Mouse (Mus musculus) kidney, adult 11 months (tissue): ENCODE results near the gene Pou2f1.

Experiments used
- DNase-seq: peaks from one replicate; pipeline ENCODE4 v3.0.0; 2022

Gene Pou2f1

GRCm38 (mm10) chr1:165866630-165867280 is 135.7 kb downstream of the Pou2f1 start:
- DNase-seq: no peak

DNA sequence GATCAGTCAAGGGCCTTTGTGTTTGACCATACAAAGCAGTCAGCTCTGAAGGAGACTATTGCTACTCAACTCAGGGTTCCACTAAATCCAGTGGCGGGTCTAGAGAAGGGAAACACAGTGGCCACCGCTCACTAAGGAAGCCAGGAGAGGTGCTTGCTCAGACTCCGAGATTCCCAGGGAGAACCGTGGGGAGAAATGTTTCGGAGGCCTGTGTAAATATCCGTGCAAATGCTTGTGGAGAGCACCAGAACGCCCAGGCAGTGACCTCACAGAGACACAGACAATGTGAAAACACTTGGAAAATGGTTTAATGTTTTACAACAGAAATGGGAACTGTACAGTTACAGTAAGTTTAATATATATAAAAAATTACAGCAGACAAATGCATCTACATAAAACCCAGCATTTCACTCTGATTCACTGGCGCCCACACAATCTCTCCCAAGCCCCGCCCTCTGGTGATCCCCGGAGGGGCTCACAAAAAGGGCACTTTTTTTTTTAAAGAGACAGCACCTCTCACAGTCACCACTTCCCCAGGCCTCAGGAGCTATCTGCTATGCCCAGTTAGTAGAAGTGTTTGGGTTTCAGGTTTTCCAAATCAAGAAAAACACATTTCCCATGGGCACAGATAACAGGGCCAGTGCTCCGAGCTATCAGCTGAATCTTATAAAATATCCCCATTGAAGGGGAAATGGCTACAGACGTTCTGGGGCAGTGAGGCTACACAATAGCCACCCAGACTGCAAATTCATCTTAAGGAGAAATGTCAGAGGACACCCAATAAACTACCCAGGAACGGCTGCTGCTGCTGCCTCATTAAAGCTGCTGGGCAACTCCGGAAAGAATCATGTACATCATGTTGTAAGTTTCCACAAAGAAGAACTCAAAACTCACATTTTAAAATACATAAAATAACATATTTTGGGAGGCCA is 137.3 kb downstream of the Pou2f1 start:
- DNase-seq: no peak

GRCm38 (mm10) chr1:165862059-165862458 is 140.4 kb downstream of the Pou2f1 start:
- no peak for DNase-seq

DNA sequence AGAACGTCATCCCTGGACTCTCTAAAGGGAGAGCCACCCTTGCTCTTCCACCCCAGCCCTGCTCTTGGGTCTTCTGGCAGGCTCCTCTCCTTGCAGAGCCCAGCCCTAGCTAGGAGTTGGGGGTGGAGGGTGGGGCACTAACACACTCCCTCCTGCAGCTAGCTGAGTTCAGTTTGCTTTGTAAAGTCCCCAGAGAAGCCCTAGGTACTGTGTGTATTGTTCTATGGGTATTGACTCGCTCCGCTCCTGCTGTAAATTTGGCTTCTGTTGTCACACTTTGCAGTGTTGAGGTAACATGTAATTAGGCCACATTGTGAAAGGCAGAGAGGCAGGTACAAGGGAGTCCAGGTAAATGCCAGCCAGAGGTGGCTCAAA is 141.3 kb downstream of the Pou2f1 start:
- no peak for DNase-seq

DNA sequence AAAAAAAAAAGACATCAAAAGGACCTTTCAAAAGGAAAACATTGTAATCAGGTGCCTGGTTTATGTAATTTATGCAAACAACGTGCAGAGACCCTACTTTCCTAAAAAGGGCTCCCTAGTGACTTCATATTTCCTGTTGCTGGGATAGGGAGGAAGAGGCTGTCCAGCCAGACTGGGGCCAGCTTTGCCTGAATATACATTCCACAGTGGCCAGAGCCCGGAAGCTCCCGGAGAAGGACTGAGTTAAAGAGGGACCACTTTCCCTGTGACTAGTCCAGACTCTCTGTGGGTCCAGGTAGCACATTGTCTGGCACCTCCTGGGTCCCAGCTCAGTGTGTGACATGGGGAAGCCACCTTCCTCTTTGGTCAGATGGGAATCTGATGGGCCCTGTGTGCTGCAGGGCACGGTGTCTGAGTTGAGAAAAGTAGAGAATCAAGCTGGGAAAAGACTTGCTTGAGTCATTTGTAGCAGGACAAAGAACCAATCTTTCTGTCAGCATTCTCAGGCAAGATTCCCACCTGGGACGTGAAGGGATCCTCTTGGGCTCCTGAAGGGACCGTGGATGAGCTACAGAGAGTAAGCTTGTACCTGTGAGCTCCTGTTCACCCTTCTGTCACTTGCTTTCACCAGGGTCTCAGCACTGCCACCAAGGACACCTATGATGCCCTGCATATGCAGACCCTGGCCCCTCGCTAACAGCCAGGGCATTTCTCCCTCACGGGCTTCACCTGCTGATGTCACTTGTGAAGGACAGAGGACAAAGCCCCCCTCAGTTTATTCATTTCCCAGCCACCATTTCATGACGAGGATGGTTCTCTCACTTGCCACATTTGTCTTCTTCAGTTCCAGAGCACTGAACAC is 141.9 kb downstream of the Pou2f1 start:
- no peak for DNase-seq

- DNase-seq: no peak
Observed at GRCm38 (mm10) chr1:165858356-165858755, 144.1 kb downstream of the Pou2f1 start.

DNA sequence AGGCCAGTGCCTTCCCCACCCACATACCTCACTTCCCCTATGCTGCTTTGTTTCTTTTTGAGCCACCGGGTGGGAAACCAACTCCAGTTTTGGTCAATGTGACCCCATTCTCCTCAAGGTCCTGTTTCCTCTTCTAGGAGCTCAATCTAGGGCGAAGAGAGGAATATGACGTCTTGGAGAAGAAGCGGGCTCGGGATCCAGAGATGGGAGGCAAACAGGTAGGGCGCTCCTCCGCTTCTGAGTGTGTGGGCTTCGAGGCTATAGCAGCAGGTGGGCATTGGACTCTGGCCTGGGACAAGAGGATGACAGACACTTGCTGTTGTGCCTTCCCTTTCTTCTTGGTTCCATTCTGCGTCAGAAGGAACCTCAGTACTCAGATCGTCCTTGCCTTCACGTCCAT is 145.2 kb downstream of the Pou2f1 start:
- no peak for DNase-seq

DNA sequence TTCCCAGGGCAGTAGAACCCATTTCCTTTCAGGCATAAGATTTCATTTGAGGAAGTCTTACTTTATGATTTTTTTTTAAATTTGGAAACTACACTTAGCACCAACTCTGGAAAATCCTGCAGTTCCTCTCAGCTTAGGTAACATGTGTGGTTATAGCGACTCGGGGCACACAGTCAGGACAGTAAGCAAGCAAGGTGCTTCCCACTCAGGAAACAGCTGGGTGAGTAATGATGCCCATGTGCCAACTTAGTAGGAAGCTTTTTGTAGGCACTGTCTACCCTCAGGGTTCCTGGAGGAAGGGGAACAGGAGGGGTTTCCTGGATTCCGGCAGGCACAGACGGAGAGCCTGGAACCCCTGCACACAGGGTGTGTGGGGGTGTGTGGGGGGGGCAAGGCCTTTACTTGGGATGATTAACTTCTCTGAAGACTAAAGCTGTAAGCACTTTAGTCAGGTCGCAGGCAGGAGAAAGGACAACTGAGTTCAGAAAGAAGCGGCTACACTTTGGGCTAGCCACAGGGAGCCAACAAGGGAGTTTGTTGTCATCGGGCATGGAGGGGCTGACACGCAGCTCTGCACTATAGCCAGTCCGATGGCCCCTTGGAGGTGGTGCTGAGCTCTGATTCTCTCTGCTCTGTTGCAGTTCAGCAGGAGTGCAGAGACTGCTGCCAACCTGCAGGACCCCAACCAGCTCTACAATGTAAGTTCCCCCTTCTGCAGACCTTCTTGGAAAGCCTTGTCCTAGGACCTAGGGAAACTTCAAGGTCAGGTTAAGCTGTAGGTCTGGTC is 146.5 kb downstream of the Pou2f1 start:
- no peak for DNase-seq

DNA sequence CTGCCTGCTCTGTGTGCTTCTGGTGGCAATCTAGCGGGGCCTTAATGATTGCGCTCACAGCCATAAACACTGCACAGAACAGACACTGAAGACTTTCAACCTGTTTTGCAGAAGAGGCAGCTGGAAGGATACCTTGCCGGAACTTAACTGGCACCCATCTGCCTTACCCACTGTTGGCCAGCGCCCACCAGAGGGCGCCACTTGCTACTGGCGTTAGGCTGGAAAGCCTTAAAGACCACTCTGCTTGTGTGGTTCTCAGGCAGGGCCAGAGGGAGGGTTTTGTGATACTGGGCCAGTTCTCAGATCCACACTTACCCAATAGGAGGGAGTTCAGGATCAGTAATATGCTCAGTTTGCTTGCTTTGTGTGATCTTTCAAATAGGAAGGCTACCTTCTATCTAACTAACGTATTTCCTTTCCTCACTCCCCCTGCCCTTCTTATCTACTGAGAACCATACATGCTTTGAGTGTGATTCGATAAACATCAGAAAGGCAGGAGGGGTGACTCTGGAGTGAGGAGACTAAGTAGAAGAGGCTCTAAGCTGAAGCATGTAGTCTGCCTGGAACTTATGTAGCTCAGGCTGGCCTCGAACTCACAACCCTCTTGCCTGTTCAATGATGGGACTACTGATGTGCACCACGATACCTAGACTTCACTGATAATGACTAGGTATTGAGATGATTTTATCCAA is 148.6 kb downstream of the Pou2f1 start:
- no peak for DNase-seq

DNA sequence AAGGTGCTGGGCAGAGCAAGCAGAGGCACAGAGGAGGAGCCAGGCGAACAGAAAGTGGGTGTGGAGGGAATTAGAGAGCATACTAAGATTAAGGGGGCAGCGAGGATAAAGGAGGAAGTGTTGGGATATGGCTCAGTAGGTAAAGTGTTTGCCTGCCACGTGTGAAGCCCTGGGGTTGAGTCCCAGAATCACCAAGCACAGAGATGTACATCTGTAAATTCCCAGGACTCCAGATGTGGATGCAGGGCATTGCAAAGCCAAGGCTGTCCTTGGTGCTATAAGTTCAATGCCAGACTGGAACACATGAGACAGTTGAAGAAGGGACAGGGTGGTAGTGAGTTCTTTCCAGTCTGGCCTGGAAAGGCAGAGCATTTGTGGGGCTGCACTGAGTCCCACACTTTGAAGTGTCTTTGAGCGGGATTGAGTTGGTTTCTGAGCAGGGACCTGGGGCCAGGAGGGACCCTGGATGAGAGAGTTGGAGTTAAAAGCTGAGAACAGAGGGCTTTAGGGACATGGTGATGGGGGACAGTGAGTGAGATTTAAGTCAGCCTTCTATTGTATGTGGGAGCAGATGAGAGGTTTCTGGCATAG is 149.3 kb downstream of the Pou2f1 start:
- DNase-seq: no peak

GRCm38 (mm10) chr1:165852131-165852530 is 150.3 kb downstream of the Pou2f1 start:
- DNase-seq: no peak

- no peak for DNase-seq
Observed at GRCm38 (mm10) chr1:165849458-165850445, 152.7 kb downstream of the Pou2f1 start.

DNA sequence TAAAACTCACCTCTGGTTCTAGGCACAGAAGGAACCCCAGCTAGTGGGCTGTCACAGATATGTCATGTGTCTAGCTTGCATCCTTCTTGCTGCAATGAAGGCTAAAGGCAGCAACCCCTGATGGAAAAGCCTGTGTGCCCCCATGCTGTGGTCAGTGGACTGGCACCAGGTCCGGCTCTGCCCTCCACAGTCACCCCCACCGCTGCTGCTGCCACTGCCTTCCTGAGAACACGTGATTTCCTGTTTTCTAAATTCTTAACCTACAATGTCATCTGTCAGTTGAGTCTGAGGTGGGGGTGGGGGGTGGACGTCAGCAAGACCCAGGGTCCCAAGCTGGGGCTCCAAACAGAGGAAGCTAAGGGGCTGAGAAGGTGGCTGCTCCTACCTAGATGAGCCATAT is 153.6 kb downstream of the Pou2f1 start:
- no peak for DNase-seq

DNA sequence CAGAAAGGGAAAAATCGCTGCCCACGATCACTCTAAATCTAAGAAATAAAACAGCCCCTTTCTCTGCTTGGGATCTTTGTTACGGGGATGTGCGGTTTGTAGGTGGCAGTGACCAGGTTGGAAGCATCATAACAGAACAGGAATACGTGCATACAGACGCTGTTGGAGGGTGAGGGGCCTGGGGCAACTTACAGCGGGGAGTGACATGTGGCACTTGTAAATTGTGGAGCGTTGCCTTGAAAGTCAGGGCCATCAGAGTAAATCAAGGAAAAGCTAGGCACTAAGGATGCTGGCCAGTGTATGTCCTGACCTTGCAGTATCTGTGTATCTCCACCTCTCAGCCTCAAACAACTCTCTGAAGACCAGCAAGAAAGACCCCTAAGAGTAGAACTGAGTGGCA is 154.1 kb downstream of the Pou2f1 start:
- no peak for DNase-seq

GRCm38 (mm10) chr1:165845366-165845765 is 157.1 kb downstream of the Pou2f1 start:
- no peak for DNase-seq

DNA sequence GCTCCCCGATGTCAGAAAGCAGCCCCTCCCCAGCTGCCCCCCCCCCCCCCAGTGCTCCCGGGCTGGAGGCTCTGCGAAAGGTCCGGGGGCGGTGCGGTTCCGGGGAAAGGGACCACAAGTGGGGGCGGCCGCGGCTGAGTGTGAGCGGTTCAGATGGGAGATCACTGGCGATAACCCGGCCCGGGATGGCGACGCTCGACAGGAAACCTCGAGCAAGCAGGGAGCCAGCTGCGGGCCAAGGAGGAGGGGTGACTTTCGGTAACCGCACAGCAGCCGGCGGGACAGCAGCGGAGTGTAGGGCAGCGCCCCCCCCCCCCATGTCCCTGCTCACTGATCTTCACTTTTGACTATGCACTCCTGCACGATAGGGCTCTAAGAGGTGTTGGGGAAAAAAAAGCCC is 157.5 kb downstream of the Pou2f1 start:
- DNase-seq: no peak

DNA sequence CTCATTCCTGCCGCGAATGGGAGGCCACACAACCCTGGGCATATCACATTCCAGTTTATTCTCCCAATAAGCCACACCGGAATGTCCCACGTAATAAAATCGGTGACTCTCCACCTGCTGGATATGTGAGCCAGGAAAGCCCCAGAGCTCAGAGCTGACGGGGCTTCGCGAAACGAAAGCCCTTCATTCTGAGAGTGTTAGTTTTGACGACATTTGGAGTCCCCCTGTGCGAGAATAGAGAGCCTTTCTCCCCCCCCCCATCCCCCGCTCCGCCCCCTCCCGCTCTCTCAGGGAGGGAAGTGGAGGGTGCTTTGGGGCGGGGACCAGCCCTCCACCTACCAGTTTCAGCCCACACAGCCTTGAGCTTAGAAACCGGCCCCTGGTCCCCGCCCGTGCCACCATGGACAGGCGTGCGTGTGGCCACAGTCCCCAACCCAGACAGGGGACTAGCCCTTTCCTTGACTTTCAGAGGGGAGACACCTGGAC is 158.0 kb downstream of the Pou2f1 start:
- DNase-seq: no peak

- DNase-seq: no peak
Observed at GRCm38 (mm10) chr1:165843586-165843985, 158.9 kb downstream of the Pou2f1 start.

DNA sequence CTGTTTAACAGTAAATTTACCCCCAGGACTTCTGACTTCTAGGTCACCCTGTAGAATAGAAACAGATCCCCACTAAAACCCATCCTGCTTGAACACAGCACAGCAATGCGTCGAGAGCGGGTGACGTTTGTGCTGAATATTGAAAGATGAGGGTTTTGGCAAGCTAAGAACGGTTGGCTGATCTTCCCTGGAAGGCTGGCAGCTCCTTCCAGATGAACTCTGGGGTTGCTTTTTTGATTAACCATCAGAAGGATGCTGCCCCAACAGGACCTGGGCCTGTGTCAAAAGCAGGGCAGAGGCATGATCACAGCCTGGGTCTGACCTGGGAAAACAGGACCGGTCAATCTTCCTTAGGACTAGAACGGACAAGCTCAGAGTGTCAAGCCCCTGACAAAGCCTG is 160.3 kb downstream of the Pou2f1 start:
- DNase-seq: no peak
